Mouse (Mus musculus): ENCODE data around the gene Zfp683.
A peak's percentile ranks its signal among the peaks of the same experiment; 100 is the strongest.

The Zfp683 gene

DNA sequence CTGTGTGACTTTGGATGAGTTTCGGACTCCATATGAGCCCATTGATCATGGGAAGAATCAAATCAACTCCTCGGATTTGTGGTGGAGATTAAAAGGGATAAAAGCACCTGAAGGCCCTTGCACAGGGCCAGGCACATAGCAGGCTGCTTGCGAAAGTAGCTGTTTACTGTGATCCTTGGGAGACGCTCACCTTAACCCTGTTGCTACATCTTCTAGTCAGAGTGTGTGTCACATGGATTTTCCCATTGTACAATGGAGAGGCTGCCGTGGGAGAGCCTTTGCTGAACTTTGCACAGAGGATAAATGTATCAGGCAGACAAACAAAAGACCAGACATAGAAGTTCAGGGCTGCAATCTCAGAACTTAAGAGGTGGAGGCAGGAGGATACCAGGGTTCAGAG lies 1.7 kb upstream of the Zfp683 start:
- no peak for DNase-seq (ENCODE audit: low read depth, low spot score)

DNA sequence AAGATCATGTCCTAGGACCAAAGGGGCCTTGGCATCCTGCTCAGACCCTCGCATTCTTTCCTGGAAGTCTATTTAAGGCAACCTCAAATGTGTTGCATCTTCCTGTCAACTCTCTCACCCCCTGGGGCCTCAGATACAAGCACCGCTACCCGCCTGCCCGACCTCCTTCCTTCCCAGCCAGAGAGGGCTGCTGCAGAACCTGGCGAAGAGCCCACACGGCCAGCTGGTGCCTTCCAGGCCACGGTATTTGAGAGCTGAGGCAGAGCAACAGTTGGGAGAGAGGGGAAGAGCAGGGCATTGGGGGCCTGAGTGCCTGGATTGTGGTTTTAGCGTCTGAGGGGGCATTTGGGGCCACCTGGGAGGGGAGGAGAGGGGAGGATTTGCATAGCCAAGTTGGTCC lies 1.1 kb upstream of the Zfp683 start:
- no peak for DNase-seq (ENCODE audit: low read depth, low spot score)

DNA sequence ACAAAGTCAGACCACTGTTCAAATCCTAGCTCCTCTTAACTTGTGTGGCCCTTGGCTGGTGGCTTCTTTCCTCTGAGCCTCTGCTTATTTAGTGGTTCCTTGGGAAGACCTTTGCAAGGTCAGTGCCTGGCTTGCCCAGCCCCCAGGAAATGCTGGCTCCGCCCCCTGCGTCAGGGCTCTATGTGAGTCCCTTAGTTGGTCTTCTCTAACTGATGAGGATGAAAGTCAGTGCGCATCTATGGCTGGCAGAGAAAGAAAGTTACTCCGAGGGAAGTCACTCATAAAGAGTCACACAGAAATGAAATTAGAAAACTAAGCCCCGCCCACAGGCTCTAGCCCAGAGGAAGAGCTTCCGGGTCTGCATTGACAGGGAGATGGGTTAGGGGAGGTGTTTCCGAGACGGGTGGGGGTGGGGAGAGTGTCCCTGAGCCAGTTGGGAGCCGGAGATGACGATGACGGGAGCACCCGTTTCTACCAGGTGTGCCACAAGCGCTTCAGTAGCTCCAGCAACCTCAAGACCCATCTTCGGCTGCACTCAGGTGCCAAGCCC lies 4.6 kb downstream of the Zfp683 start:
- DNase-seq (ENCODE audit: low read depth, low spot score): no peak

DNA sequence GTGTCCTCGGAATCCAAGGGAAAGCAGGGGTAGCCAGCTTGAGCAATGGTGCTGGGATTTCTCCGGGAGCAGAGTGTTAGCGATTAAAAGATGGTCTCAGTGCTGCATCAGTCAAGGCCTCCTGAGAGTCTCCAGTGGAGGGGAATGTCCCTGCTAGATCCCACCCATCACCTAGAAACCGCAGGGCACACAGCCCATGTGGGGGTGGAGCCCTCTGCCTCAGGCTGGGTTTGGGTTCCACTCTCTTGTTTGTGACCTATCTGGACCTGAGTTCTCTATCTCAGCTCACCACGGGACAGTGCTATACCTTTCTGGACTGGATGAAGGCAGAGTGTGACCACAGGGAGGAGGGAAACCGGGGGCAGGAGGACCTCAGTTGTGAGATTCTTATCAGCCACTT lies 5.3 kb downstream of the Zfp683 start:
- DNase-seq (ENCODE audit: low read depth, low spot score): no peak

DNA sequence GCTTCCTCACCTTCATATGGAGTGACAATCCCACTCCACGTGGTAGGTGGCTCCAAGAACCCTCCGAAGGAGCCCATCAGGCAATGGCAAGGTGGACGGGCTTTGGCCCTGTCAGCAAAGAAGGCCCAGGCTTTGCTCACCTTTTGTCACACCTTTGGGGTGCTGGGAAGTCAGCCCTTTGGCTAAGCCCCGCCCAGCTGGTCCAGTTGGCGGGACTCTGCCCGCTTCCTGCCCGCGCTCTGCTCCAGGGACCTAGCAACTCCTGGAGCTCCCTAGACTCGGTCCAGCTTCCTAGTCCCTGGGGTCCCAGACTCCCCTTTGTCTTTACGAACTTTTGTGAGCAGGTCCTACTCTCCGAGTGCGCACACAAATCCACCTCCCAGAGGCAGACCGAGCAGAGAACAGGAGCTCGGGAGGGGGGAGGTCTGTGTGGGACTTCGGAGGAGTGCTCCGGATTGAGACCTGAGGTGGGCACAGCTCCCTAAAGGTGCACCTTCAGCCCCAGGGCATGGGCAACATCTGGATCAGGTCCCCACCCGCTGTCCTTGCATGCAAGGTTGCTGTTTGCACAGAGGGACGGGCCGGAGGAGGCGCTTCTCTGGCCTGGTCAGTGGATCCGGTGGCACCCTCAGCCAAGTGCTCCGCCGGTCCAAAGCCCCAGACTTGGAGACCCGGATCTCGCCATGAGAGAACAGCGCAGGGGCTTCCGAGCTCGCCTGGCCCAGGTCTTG lies 6.7 kb downstream of the Zfp683 start, which contains the start of gene Crybg2:
Gene Crybg2, plus strand, starts transcription at position 681 of the 731 bp plus-strand sequence.
- DNase-seq (ENCODE audit: low read depth, low spot score): no peak

DNA sequence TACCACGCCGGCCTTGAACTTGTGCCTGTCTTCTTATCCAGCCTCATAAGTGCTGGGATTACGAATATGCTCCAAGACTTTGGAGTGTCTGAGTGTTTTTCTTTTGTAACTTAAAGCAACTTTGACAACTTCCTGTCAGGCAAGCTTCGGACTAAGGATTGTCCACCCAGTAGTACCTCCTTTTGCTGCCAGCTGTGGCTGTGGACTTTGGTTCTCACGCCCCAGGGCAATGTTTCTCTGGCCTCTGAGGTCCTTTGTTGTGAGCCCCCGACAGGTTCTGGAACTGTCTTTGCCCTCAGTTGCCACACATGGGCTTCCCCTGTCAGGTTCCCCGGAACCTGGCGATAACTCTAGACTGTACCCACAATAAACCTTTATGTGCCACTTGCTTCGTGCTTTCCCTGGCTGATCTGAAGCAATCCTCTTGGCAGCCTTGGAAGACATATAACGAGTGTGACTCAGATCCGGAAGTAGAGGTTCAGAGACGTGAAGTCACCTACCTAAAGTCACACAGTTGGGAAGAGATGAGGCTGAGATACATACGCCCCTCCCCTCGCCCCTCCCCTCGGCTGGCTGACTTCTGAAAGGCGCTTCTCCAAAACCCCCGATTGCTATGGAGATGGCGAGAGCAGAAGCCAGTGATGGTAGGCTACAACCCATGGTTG lies 7.7 kb downstream of the Zfp683 start:
- DNase-seq (ENCODE audit: low read depth, low spot score): no peak

DNA sequence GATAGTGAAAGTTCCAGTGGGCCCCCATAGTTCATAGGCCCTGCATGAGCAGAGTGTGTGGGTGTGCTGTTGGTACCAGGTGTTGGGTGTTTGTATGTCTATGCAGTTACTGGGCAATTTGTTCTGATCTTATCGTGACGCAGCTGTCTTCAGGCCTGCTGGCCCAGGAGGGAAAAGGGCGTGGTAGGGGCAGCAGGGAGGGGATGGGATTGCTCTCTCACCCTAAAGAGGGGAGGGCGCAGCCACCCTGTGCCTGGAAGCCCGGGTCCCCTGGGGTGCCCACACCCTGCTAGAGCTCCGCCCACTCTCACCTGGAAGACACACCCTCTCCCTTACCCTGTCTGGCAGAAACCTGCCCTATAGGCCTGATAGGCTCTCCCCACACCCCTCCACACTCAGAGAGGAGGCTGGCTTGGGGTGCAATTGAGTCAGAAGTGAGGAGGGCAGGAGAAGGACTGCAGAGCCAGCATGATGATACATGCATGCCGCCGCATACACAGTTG lies 8.4 kb downstream of the Zfp683 start:
- DNase-seq (ENCODE audit: low read depth, low spot score): peak; percentile 26

DNA sequence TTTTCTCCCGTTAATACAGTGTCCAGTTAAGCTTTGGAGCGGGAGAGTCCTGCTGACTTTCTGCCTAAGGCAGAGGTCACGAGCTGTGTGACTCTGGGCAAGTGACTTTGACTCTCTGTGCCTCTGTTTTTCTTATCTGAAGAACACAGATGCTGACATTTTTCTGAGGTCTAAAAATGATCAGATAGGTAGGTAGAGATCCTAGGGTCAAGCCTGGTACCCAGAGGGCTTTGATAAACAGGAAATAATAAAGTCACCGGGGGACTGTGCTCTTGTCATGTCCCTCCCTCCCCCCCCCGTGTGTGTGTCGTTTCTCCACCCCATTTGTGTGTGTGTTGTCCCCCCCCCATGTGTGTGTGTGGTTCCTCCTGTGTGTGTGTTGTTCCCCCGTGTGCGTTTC lies 8.9 kb downstream of the Zfp683 start:
- DNase-seq (ENCODE audit: low read depth, low spot score): peak; percentile 12

DNA sequence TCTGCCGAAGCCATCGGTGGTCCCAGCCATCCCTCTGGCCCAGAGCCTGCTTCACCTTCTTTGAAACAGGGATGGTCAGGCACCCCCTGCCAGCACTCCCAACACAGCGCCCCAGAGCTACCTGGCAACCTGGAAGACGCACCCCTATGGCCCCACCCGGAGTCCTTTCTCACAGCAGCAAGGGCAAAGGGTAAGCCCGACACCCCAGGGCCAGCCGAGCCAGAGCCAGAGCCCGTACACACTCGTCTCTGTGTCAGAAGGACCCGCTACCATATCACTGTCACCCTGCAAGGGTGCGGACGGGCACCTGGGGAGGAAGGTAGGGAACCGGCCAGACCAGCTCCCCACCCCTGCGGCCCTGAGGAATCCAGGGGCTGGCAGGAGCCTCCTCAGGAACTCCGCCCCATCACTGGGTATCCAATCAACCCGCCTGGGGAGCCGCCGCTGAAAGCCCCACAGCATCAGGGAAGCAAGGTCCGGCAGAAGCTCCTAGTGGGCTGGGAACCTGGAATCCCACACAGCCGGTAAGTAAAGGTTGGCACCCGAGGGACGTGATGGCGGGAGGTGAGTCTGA lies 11.9 kb downstream of the Zfp683 start:
- no peak for DNase-seq (ENCODE audit: low read depth, low spot score)

DNA sequence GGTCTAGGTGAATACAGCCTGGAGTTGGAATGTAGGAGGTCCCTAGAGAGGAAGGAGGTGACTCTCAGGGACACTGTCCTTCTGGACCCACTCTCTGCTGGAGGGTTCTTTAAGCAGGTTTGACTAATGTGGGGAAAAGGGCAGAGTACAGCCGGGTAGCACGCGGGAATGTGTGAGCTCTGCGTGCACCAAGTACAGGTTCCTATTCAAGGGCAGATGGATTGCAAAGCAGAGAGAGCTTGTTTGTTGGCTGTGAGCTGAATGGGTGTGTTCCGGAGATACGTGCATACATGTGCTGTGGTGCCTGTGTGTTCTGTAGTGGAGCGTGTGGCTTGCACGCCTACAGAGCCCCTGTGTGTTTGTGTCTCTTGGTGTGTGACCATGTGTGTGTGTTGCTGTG lies 13.7 kb downstream of the Zfp683 start:
- no peak for DNase-seq (ENCODE audit: low read depth, low spot score)

DNA sequence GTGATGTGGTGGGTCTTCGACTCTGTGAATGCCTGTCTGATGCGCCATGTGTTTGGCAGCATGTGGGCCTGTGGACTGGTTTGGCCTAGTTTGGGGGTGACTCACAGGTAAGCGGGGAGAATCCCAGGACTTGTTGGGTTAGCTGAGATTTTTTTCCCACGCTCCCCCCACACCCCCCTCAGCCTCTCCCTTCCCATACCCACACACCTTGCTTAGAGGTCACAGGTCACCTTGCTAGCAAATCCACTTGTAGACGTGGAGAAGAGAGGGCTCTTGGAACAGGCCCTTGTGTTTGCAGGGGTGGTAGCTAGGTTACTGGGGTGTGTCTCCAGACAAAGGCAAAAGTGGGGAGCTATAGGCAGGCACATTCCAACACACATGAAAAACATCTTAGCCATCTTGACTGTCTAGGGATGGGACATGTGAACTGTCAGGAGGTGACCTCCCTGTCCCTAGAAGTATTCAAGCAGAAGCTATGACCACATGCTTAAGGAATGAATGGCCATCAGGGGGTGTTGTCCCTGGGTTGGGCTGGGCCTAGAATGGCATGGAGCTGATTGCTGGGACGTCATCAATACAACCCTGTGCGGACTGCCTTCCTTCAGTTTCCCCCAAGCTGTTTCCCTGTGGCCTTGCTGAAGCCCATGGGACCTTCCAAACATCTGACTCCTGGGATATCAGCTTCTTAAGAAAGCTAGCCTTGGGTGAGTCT lies 14.4 kb downstream of the Zfp683 start:
- no peak for DNase-seq (ENCODE audit: low read depth, low spot score)

DNA sequence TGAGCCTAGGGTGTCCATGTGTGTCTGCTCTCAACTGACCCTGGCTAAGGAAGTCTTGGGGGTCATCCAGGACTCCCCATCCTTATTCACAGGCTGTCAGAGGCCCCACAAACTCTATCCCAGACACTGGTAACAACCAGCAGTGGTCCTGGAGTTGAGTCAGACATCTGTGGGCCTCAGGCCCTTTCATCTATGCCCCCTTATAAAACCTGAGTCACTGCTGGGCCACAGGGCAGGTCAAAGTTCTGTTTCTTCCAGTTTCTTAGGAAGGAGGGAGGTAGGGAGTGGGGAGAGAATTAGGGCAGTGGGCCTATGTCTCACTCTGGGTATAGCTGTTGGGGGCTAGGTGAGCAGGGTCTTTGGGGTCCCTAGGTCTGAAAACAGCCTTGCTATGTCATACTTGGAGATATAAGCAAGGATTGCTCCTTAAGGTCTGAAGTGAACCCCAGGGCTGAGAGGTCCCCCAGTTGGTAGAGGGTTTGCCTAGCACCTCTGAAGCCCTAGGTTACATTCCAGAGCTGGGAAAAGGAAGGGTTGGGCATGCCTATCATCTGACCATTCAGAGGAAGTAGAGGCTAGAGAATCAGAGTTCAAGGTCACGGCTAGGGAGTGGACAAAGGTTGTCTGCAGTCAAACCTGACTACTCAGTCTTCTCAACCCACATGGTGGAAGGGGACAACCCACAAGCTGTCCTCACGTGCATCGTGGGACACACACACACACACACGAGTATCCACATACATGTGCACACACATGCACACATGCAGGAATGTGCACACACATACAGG lies 15.3 kb downstream of the Zfp683 start:
- DNase-seq (ENCODE audit: low read depth, low spot score): no peak

DNA sequence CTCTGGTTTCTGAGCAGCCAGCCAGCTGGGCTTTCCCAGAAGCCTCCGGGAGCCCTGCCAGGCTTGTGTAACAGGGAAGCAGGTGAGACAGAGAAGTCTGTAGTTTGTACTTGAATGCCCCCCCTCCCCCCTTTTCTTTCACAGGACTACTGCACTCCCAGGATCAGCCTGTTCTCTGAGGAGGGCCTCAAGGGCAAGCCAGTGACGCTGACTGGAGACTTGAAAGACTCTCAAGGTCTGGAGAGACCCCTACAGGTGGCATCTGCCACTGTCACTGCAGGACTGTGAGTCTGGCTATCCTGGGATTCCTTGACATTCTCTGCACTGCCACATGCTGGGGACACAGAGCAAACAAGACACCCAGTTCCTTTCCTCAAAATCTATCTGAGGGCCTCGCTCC lies 25.1 kb downstream of the Zfp683 start:
- no peak for DNase-seq (ENCODE audit: low read depth, low spot score)

DNA sequence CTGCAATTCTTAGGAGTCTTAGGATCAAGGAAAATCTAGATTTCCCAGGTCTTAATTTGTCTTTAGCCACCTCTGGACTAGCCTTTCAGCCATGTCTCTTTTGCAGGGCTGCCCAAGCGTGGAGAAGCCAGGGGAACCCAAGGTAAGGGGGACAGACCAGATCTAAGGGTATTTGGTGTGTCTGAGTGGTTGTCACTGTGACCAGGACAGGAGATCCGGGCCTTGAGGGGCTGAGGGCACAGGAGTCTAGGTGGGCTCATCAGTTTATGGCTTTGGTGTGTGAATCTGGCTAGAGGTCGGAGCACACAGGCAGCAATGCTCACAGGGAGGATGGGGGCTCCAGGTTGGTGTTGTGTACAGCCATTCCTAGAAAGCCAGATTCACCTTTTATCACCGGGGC lies 27.0 kb downstream of the Zfp683 start:
- no peak for DNase-seq (ENCODE audit: low read depth, low spot score)

DNA sequence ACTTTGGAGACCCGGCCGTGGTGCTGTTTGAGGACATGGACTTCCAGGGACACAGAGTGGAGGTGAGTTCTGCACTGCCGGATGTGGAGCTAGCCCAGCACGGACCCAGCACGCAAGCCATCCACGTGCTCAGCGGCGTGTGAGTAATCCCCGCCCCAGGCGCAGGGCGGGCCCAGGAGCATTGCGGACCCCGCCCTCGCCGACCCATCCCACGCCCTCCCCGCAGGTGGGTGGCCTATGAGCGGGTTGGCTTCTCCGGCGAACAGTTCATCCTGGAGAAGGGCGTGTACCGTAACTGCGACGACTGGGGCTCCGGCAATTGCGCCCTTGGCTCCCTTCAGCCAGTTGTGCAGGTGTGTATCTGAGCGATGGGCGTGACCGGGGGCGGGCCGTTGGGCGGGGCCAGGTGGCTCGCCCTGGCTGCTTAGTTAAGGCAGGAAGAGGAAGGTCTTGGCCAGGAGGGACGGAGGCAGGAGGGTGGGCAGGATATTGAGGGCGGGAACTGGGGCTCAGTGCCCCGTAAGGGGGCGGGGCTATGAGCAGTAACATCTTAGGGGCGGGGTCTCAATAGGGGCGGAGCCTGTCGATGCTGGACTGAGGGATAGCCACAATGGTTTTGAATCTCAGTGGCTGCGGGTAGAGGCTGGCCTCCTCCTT lies 28.2 kb downstream of the Zfp683 start:
- DNase-seq (ENCODE audit: low read depth, low spot score): peak; percentile 28

DNA sequence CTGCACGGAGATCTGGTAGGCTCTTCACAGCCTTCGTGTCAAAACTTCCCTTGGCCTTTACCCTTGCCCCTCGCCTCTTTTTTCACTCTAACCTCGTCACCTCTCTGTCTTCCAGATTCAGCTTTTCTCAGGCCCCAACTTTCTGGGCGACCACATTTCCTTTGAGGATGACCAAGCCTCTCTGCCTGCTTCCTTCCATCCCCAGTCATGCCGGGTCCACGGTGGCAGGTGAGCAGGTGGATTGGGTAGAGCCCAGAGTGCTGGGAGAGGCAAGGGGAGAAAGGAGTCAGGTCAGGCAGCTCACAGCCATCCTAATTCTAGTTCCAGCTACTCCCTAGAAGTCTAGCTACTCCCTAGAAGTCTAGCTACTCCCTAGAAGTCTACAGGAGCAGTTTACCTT lies 28.8 kb downstream of the Zfp683 start:
- no peak for DNase-seq (ENCODE audit: low read depth, low spot score)

DNA sequence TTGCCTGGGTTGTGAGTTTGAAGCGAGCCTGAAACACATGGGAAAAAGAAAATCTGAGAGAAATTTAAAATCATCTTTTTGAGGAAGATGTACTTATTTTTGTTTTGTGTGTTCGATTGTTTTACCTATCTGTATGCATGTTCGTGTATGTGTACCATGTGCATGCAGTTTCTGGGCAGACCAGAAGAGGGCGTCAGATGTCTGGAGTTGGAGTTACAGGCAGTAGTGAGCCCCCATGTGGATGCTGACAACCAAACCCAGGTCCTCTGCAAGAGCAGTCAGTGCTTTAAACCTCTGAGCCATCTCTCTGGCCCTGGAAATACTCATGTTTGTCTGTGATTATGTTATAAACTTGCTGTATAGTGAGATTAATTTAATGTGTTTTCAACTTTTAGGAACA lies 31.4 kb downstream of the Zfp683 start:
- DNase-seq (ENCODE audit: low read depth, low spot score): no peak

DNA sequence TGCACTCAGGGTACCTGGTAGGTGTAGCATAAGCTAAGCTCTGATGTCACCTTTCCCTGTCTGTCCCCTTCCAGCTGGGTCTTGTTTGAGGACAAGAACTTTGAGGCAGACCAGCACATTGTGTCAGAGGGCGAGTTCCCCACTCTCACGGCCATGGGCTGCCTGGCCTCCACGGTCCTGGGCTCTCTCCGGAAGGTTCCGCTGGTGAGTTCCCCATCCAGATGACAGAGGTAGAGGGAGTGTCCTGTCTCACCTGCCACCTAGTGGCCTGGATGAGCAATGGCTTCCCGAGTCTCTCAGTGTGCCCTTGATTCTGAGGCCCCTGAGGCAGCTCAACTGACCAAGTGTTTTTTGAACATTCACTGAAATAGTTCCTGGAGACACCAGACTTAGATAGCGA lies 33.8 kb downstream of the Zfp683 start:
- DNase-seq (ENCODE audit: low read depth, low spot score): no peak

DNA sequence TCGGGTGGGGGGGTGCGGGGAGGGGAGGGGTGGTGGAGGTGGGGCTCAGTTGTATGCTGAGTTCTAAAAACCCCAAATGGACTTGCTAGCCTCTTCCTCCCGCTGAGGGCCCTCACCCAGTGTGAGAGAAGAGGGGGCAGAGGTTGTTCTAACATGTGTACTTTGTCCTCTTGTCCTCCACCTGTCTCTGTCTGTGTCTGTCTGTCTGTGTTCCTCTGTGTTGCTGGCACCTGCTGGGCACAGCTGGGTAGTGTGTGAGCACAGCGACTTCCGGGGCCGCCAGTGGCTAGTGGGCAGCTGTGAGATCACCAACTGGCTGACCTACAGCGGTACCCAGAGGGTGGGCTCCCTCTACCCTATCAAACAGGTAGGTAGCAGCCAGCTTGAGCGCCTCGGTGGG lies 35.4 kb downstream of the Zfp683 start:
- no peak for DNase-seq (ENCODE audit: low read depth, low spot score)

DNA sequence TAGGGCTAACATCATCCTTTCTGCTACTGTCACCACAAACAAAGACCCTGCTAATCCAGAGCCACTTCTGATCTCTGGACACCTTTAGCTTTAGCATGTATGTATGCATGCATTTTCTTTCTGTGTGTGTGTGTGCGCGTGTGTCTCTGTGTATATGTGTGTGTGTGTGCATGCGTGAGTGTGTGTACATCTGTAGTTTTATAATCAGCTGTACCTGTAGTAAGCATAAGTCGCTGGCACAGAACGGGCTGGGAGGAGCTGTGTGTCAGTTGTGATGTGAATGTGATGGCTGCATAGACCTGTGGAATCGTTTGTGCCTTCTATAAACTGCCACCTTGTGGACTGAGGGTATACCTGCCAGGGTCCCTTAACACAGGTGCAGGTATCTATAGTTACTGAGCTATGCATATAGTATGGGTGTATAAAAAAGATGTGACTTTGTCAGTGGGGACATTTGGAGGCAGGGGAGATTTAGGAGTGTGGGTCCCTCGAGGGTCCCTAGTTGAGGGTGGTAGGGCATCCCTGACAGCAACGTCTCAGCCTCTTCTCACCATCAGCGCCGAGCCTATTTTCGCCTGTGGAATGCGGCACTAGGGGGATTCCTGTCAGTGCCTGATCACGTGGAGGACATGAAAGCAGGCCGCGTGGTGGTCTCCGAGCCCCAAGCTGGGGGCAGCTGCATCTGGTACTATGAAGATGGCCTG lies 37.0 kb downstream of the Zfp683 start:
- no peak for DNase-seq (ENCODE audit: low read depth, low spot score)

All from c-Kit-negative CD71-positive TER-119-positive erythroid progenitor cells, embryonic 14.5 days (primary cell).